ENCODE assay signal across 7 mouse cellular contexts in genomic region chr11:120232230-120233097, GRCm38 (mm10). TPM values are rescaled to one million over a fixed set of nuclear protein-coding genes. Genes with fewer than 3 reads are reported as not detected.
A peak's percentile ranks its signal among the peaks of the same experiment; 100 is the strongest.
DNase-seq lines count a peak whose midpoint lies in the region; ATAC-seq lines count a peak whose summit lies in the region.

TSS of gene Bahcc1 (plus strand) at chr11:120232947.

- 2% methylated on average over 36 of the region's 36 CpGs for WGBS in intestine, embryonic 16.5 days
- 2% methylated on average over 36 of the region's 36 CpGs for WGBS in midbrain, embryonic 11.5 days

- peak; percentile 100 for DNase-seq in adrenal gland, adult 8-10 months
- DNase-seq in embryo, embryonic 9.5 days (ENCODE audit: extremely low spot score) = peak; percentile 97
- peak; percentile 100 for DNase-seq in gastrocnemius, postnatal 4 days (ENCODE audit: low spot score in 2 of 2)
- peak; percentile 100 for DNase-seq in left cerebral cortex, postnatal 36 days (ENCODE audit: low spot score in 2 of 2)
- peak; percentile 100 for DNase-seq in midbrain, embryonic 11.5 days (ENCODE audit: low spot score, missing footprints)
- peak; percentile 100 for DNase-seq in skeletal muscle tissue, adult 2 months (ENCODE audit: low read depth, low spot score)

- no peaks in the 10 kb centered on the region for H3K27me3 ChIP-seq in intestine, embryonic 16.5 days (replicated peaks; ENCODE audit: control insufficient read depth, insufficient read depth, low read length)
- H3K27me3 ChIP-seq in midbrain, embryonic 11.5 days (ENCODE audit: control insufficient read depth, insufficient read depth, low read length) = no peaks in the 10 kb centered on the region

- H3K4me1 ChIP-seq in intestine, embryonic 16.5 days (ENCODE audit: control insufficient read depth, insufficient read depth, low read length) = peaks cover 29% of the 10 kb centered on the region
- H3K4me1 ChIP-seq in midbrain, embryonic 11.5 days (ENCODE audit: control insufficient read depth, insufficient read depth, low read length) = peaks cover 29% of the 10 kb centered on the region

- H3K9me3 ChIP-seq in intestine, embryonic 16.5 days (ENCODE audit: control insufficient read depth, low read length) = no peaks in the 10 kb centered on the region
- H3K9me3 ChIP-seq in midbrain, embryonic 11.5 days (ENCODE audit: control insufficient read depth, low read length) = no peaks in the 10 kb centered on the region

- H3K27ac ChIP-seq in intestine, embryonic 16.5 days (ENCODE audit: low read length) = peak within 1 kb of the TSS; percentile 89
- peak within 1 kb of the TSS; percentile 97 for H3K27ac ChIP-seq in midbrain, embryonic 11.5 days (ENCODE audit: low read depth, low read length)

- H3K9ac ChIP-seq in intestine, embryonic 16.5 days (ENCODE audit: low read depth, low read length) = peak within 1 kb of the TSS; percentile 100
- peak within 1 kb of the TSS; percentile 100 for H3K9ac ChIP-seq in midbrain, embryonic 11.5 days (ENCODE audit: low read length)

- H3K4me2 ChIP-seq in intestine, embryonic 16.5 days (ENCODE audit: low read depth, low read length) = peak within 1 kb of the TSS; percentile 96
- H3K4me2 ChIP-seq in midbrain, embryonic 11.5 days = peak within 1 kb of the TSS; percentile 79

- intact Hi-C loops in left cerebral cortex, postnatal 36 days (cut with DNase I) = loop anchor here (5.0 kb wide), 1 partner anchor 115 kb away; the partner anchor contains the start of gene Actg1

- H3K36me3 ChIP-seq in intestine, embryonic 16.5 days (ENCODE audit: control insufficient read depth, insufficient read depth, low read length) = no peaks in the 10 kb centered on the region
- no peaks in the 10 kb centered on the region for H3K36me3 ChIP-seq in midbrain, embryonic 11.5 days (ENCODE audit: control insufficient read depth, insufficient read depth, low read length)

- peak; percentile 89 for ATAC-seq in intestine, embryonic 16.5 days
- peak; percentile 90 for ATAC-seq in midbrain, embryonic 11.5 days (ENCODE audit: low FRiP score)

- H3K4me3 ChIP-seq in intestine, embryonic 16.5 days (ENCODE audit: low read length) = peak within 1 kb of the TSS; percentile 95
- peak within 1 kb of the TSS; percentile 97 for H3K4me3 ChIP-seq in midbrain, embryonic 11.5 days (ENCODE audit: low read depth, low read length)

RNA-seq across cellular contexts. Expression of gene Bahcc1, which starts in this region (rescaled TPM):
- total RNA-seq in adrenal gland, adult 8-10 months (2022) = 10 to 100 TPM; 16.6 to 24.5 (median 19.5) TPM
- total RNA-seq in gastrocnemius, postnatal 4 days (2021) = 10 to 100 TPM; 13.6 to 15.1 TPM
- polyA plus RNA-seq in intestine, embryonic 16.5 days (2015; fragmentation: Nextera tagmentation; extraction: Ambion mirVana) = 4.9 and 5.7 TPM in 2 replicates
- 10 to 100 TPM; 15.3 to 20.9 TPM for total RNA-seq in left cerebral cortex, postnatal 36 days (2021)
- 17.6 and 20.6 TPM in 2 replicates for polyA plus RNA-seq in midbrain, embryonic 11.5 days (2014; fragmentation: Nextera tagmentation; extraction: Ambion mirVana)

Comparison
In these comparisons a context has a peak if more than half of its experiments do, and no peak if none do; other contexts are left out.
1. Peak in every context shown above with its lines: DNase-seq, ATAC-seq, H3K4me3 ChIP-seq and H3K27ac ChIP-seq.